Mouse (Mus musculus): ENCODE measurements around the gene Gm21905.

Gene Gm21905

DNA sequence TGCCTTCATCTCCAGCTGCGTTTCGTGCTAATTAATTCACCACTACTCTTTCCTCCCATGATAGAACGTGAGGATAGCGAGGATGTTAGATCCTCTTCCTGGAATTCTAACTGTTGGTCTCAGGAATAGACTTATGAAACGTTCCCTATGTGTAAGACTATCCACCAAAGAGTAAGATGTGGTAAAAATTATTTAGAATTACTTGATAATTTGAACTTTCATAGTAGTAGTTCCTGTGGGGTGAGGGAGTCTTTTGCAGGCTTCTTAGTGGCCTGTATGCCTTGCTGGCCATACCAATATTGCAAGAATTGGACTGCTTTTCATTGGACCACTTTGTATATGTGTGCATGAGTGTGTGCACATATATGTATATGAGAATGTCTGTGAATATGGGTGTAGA, at the start of gene Gm21905:
TSS of gene Gm21905 (minus strand) at position 101 of the 400 bp plus-strand sequence.
- DNase-seq = no peak

DNA sequence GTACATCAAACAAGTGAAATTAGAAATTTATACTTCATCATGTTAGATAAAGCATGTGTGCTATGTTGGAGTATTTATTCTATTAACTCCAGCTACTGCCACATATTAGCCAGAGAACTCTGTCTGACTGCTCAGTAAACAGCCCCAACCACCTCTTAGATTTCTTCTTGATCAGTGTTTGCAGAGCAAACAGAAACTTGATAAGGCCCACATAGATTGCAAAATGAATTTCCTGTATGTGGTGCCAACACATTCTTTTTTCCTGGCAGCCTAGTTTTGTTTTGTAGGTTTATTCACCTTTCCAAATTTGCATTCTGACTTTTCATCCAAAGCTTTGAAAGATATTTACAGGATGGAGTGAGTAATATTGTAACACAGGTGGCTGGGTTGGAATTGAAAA, 44.2 kb upstream of the Gm21905 start:
- no peak for DNase-seq

DNA sequence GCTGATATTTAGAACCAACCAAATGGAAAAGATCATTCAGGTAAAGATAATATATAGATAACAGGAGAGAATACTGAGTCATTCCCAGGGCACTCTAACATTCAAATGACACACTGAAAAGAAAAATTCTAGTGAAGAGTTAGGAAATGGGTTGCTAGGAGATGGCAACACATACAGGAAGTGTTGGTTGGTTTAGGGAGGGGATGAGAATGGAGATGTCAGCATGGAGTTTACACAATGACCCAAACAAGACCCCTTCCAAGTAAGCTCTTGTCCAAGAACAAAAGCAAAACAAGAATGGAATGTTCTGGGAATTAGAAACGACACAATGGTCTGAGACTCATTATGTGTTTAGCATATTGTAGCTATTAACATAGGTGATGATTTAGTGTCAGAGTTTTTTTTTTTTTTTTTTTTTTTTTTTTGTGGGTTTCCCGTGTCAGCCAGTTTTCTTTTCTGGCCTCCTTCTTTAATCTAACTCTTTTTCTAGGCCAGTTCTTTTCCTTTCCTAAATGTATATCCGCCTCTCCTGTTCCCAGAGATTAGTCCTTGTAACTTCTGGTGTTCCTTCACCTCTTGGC, 35.8 kb upstream of the Gm21905 start:
- no peak for DNase-seq

DNA sequence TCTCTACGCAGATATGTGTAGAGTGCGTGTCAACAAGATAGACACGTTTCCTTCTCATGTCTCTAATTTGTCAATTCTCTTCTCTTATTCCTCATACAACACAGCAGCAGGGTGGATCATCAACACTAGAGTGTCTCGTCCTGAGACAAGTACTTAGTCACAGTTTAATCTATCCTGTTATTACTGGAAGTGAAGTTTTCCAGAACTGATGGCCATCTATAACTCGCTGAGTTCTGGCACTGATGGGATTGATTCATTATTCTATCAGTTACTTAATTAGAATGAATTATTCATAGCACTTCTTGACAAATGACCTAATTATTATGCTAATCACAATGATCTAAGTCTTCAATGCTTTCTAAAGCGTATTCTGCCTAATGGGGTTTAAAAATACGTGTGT, 23.3 kb upstream of the Gm21905 start:
- no peak for DNase-seq

DNA sequence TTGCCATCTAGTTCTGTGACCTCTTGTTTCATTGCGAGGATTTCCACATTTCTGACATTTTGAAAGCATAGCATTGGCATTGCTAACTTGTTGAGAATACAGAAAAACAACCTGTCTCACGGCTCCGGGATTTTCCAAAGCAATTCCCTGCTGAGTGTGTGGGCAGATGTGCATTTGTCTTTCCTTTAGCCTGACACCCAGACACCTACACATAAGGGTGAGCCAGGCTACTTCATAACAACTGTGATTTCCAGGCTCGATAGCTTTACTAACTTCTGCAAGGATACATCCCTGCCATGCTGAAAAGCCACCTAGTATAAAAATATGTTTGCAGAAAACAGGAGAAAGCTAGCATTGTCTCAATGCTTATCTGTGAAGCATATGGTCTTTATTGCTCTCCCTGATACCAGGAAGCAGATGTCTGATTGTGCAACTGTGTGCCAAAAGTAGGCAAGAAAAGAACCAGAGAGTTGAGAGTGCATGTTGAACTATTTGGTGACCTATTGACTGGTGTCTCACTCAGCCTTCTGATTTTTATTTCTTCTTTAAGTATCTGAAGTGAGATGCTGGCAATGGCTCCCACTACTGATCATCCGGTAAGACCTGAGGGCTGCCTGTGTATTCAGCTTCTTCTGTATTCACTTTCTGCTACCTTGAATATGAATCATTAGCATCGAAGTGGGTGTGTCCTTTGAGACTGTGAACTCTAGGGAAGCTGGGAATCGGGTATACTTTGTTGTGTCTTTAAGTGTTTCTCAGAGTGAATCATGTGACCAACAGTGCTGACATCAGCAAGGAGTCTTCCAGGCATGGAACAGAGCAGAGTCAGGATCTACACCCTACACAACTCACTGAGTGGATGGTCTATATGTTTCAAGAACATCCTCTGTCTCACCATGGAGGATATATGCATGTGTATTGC, 15.7 kb upstream of the Gm21905 start:
- DNase-seq = no peak

DNA sequence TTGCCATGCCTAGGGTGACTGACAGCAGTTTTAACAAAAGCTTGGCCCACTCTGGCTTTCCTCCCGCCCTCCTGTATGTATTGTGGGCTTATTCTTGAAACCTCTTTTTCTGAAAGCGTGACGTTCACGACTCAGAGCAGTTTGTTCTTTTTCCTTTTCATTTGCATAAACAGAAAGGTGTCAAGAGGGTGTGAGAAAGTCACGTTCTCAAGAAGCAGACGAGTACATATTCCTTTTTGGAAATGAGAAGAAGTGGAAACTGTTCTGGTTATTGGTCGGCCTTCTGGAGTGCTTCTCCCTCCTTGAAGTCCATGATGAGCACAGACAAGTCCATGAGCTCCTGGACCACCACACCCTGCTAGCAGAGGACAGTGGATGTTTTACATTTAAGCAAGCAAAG, 9.3 kb upstream of the Gm21905 start:
- no peak for DNase-seq

DNA sequence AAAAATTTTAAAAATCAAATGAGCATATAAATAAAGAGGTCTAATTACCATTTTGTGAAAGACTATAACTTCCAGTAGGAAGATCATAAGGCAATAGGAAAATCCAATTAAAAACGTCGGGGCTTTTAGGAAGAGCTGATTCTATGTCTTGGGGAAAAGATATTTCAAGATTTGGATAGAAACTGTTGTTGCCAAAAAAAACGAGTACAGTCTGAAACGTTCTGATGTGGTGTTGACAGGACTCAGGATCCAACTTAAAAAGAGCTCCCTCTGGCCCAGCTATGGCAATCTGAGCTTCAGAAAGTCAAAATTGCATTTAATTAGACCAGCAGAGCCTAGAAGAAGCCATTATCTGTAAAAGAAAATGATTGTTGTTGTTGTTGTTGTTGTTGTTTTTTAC, 7.9 kb upstream of the Gm21905 start:
- no peak for DNase-seq

DNA sequence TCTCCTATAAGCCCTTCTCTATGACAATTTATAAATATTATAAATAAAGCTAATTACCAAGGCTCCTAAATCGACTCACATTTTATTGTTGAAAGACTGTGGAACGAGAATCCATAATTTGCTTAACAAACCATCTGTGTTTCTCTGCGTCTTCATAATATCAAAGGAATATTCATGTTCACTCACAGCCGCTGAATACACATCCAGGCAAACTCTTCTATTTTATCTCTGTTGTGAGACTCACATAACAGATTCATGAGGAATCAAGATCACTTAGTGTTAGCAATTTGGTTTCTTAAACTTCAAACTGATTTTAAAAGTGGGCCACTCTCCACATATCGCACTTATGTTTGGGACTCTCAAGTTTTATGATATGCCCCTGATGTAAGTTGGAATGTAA, 1.9 kb upstream of the Gm21905 start:
- no peak for DNase-seq

DNA sequence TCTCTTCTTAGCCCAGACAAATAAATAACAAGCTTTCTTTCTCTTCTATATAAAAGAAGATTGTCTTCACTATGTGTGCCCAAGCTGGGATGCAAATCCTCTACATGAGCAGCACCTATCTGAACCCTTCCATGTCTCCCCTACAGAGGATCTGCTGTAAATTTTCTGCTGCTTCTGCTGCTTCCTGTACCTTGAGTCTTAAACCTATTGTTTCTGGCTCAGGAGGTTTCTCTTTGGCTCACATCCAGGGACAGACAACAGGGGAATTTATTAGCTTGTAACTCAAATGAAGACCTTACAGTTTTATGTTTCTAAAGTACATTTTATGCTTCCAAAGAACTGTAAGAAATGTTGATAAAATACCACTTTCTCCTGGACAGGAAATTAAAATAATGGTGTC, 785 bp upstream of the Gm21905 start:
- no peak for DNase-seq

DNA sequence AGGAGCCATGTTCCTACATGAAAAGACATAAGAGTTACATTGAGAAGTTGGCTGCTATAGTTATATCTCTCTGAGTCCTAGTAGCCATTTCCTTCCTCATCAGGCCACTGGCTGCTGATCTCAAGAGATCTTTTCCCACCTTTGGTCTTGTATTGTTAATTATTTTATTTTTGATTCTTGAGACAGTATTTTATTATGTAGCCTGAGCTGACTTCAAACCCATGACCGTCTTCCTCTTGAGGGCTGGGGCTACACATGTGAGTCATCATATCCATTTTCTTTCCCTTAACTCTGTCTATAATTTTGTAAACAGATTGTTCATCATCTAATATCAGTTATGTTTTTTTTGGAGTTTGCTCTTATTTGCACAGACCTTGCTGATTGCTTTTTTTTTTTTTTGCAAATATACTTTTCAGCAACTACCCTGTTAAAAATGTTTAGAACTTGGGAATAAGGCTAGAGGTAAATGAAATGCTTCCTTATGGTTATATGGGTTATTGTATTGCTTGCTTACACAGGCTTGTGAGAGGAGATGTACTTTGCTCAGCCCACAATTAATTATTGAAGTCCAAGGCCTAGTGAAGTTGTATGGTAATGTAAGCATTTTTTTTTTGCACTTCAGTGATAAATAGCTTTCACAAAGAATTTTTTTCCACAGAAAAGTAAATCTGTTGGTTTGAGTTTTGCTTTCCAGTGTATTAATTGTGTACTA, 2.0 kb downstream of the Gm21905 start:
- no peak for DNase-seq

DNA sequence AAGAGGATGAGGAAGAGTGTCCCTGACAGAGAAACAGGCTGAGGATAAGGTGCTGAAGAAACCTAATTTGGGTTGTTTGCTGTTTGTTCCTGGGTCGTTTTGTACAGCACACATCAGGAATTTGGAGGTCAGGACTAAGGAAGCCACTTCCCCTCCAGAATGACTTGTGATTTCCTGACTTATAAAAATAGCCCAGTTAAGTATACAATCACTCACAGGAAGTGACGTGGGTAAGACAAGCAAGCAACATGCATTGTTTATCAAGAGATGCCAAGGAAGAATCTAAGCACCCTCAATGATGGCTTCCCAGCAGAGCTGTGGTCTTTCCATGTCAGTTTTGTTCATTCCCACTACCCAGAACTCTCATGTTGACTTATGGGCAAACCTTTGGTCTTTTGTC, 3.0 kb downstream of the Gm21905 start:
- DNase-seq = no peak

DNA sequence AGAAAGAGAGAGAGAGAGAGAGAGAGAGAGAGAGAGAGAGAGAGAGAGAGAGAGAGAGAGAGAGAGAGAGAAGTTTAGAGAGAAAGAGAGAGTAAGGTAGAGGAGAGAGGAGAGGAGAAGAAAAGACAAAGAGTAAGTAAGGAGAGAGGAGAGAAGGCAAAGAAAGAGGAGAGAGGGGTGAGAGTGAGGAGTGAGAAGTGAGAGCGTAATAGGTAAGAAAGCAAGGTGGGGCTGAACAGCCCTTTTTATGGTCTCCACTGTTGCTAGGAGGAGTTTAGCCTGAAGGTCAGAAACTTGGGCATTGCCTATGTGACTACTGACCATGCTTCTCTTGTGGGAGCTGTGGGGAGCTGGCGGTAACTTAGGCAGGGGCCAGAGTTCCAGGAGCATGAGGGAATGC, 4.9 kb downstream of the Gm21905 start, which contains the start of gene Gm5108:
TSS of gene Gm5108 (plus strand) at position 301 of the 400 bp plus-strand sequence.
- no peak for DNase-seq

DNA sequence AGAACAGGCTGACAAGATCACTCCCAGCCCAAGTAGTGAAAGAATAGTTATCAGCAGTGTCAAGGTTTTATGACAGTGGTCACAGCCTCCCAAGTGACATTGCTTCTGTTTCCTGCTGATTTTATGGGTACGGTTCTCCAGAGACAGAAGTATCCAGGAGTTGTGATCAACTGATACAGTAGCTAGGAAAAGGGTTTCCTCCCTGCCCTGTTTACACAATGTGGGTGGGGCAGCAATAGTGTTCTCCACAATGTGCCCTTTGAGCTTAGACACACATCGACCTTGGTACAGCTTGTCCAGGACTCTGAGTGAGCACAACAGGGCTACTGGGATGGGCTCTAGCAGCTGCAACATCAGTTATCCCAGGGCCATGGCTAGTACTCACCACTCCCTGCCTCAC, 14.6 kb downstream of the Gm21905 start:
- no peak for DNase-seq

DNA sequence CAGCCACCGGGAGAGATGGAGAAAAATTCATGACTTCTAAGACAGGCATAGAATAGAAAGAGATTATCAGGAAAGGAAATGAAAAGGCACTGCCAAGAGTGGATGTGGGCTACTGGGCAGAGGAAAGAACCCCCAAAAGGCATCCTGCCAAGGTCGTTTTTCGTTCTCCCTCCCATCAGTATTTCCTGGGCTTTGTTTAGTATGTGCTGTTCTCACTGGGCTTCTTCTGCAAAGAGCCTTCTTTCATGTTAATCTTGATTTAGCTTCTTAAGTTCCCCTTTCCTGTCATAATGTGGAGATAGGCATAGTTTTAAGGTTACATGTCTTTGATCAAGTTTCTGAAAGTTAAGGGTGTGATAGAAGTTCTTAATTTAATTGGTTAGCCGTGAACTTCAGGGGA, 15.6 kb downstream of the Gm21905 start:
- no peak for DNase-seq

DNA sequence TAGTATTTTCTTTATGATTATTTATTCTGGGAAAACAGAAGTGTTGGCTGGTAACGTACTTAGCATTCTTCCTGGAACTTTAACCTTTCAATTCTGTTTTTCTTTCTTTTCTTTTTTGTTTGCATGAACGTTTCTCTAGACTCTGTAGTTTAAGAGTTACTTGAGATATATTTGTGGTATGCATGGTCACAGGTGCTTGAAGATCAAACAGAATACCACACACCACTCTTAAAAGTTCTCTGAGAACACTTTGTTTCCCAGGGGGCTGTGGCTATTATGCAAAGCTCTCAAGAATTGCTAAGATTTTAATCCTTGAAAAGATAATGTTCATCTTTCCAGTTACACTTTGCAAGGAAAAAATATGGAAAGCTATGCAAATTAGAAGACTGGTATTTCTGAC, 41.7 kb downstream of the Gm21905 start:
- DNase-seq = no peak

DNA sequence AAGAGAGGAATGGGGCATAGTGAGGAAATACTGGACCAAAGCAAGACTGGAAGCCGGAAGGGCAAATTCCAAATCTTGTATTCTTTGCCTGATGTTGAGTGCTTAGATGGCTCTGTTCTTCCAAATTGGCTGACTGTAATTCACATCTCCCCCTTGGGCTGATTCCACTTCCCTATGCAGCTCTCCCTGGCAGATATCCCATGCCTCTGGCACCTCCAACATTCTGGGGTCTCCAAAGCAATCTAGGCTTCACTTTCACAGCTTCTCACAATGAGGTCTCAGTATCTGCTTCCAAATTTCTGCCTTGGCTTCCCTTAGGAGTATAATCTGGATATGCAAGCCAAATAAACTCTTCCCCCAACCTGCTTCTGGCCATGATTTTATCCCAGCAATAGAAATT, 47.3 kb downstream of the Gm21905 start:
- no peak for DNase-seq

DNA sequence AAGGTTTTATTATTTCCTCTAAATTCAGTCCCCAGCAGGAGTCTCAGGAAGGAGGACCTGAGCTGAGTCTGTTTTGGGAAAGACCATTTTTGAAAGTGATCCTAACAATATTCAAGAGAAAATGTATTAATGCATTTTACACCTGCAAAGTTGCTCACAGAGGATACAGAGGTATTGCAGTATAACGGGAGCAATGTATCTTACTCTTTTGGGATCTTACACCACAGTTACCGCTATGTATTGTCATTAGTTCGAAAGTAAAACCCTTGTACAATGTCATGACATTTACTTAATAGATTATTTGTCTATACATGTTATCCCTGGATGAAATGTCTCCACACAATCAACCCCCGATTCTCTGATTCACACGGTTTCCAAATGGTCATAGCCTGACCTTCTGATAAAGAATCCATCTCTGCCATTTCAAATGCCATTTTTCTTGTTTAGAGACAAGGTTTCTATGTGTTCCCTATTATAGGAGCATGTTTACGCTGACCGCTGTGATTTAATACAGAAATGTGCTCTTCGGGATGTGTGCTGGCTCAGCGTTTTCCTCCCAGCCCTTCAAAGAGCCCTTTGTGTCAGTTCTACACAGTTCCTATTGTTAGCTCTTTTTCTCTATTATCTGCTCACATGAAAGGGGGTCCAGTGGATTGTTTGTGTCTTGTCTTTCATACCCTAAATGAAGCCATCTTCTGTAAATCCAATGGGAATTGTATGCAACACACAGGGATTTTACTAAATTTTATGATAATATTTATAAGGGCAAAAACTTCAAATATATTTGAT, 61.6 kb downstream of the Gm21905 start:
- DNase-seq = no peak

DNA sequence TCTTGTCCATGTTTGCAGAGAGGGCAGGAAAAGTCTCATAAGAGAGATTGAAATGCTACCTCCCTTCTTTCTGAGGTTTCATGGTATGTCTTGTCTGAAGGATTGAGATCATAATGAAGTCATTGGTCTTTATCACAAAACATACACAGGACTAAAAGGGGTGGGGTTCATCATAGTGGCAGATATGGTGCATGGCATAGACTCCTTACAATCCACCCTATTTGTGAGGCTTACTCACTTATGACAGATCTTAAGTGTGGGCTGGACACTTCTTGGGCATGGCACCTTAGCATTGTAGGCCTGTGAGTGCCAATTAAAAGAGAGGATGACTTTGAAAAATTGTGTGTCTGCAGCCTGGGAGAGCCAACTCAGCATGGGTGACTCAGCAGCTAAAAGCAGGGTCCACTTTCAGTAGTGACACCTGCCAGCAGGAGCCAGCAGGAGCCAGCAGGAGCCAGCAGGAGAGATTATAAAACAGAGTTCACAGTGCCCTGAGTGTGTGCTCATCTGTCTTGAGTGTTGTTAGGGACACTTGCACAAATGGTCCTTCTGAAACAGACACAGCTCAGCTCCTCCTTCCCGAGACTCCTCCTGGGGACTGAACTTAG, 62.6 kb downstream of the Gm21905 start:
- DNase-seq = no peak

Measured in cerebellum, postnatal 25 days (tissue).